ENCODE assay signal across 8 mouse cellular contexts in genomic region chr13:58387948-58388347, GRCm38 (mm10). TPM values are rescaled to one million over a fixed set of nuclear protein-coding genes. Genes with fewer than 3 reads are reported as not detected.
DNase-seq lines count a peak whose midpoint lies in the region; ATAC-seq and TF ChIP-seq lines count a peak whose summit lies in the region.

No protein-coding gene starts in this region.

- H3K36me3 ChIP-seq in limb, embryonic 11.5 days (ENCODE audit: control insufficient read depth, insufficient read depth, low read length), result peaks cover 6% of the 10 kb centered on the region
- peaks cover 32% of the 10 kb centered on the region for H3K36me3 ChIP-seq in myocyte (ENCODE audit: control insufficient read depth, insufficient read depth)
- H3K36me3 ChIP-seq in splenic B cell, adult 2 months (ENCODE audit: control insufficient read depth, insufficient read depth, low read length, poor library complexity, severe bottlenecking), result peaks cover 10% of the 10 kb centered on the region; the same call in 1 of the 2 replicates

- 13% methylated on average over 7 of the region's 7 CpGs for WGBS in limb, embryonic 11.5 days

- no peaks in the 10 kb centered on the region for H3K4me1 ChIP-seq in limb, embryonic 11.5 days (ENCODE audit: control insufficient read depth, insufficient read depth, low read length)

- H3ac ChIP-seq in myocyte (ENCODE audit: control insufficient read depth, insufficient read length), result no peak overlapping the region

- H3K4me2 ChIP-seq in limb, embryonic 11.5 days (ENCODE audit: low read depth, severe bottlenecking), result no peak overlapping the region
- H3K4me2 ChIP-seq in myocyte (ENCODE audit: low read depth), result no peak overlapping the region

- H3K4me3 ChIP-seq in limb, embryonic 11.5 days (ENCODE audit: low read depth, low read length), result no peak overlapping the region
- no peak overlapping the region for H3K4me3 ChIP-seq in myocyte

- ATAC-seq in limb, embryonic 11.5 days (ENCODE audit: insufficient number of reproducible peaks, low FRiP score, low TSS enrichment, low read depth), result no peak

- H3K9me3 ChIP-seq in limb, embryonic 11.5 days (ENCODE audit: control insufficient read depth, low read length), result no peaks in the 10 kb centered on the region

- no peak for TF ChIP-seq POLR2A in myocyte (IDR thresholded peaks at IDR 0.05; ENCODE audit: insufficient read length, low read depth)

- H3K27me3 ChIP-seq in limb, embryonic 11.5 days (ENCODE audit: control insufficient read depth, insufficient read depth, low read length), result no peaks in the 10 kb centered on the region
- H3K27me3 ChIP-seq in myocyte (ENCODE audit: control insufficient read depth, insufficient read depth, insufficient read length), result no peaks in the 10 kb centered on the region
- no peaks in the 10 kb centered on the region for H3K27me3 ChIP-seq in splenic B cell, adult 2 months (ENCODE audit: control insufficient read depth, insufficient read depth, low read length, poor library complexity, severe bottlenecking)

- H3K27ac ChIP-seq in limb, embryonic 11.5 days (replicated peaks; ENCODE audit: low read depth, low read length), result no peak overlapping the region

- peak; percentile 80 for DNase-seq in 416B (ENCODE audit: low read depth)
- DNase-seq in adipocyte (ENCODE audit: low spot score), result peak; percentile 78
- DNase-seq in embryo, embryonic 10 days (ENCODE audit: low spot score), result peak; percentile 86
- DNase-seq in gastrocnemius, postnatal 14 days, result peak; percentile 69
- DNase-seq in kidney, adult 8-10 months, result peak; percentile 57 to 82
- peak; percentile 84 for DNase-seq in limb, embryonic 11.5 days (ENCODE audit: low spot score)
- peak; percentile 87 for DNase-seq in splenic B cell, adult 2 months (ENCODE audit: low read depth, low spot score)

- H3K79me2 ChIP-seq in myocyte (ENCODE audit: control insufficient read depth, insufficient read depth), result no peaks in the 10 kb centered on the region

- H3K9ac ChIP-seq in limb, embryonic 11.5 days (ENCODE audit: low read length), result no peak overlapping the region

- intact Hi-C loops in gastrocnemius, postnatal 14 days (cut with DNase I; ENCODE audit: low total_unique reads), result loop anchor here (5.0 to 10.0 kb wide), 2 partner anchors 101 to 233 kb away; partner anchors contain the start of gene Idnk

TF ChIP-seq in myocyte, 11 proteins besides CTCF, POLR2A, EP300 and RAD21:
- TF ChIP-seq CEBPB (IDR thresholded peaks at IDR 0.05; ENCODE audit: insufficient read depth, poor library complexity, severe bottlenecking) (no peak), POLR2AphosphoS2 (IDR thresholded peaks at IDR 0.05; ENCODE audit: insufficient read length, low read depth) (peak; percentile 67)

RNA-seq across cellular contexts. Expression of gene 2210016F16Rik, which starts 2.9 kb away (rescaled TPM):
- 10 to 100 TPM; 10.1 to 10.5 TPM for total RNA-seq in gastrocnemius, postnatal 14 days (2021)
- 21.0 and 22.5 TPM in 2 replicates for polyA plus RNA-seq in limb, embryonic 11.5 days (2014; fragmentation: Nextera tagmentation; extraction: Ambion mirVana)
- polyA plus RNA-seq in myocyte (2012; fragmentation: generic; extraction: Trizol), result 3.7 TPM

RNA-seq across cellular contexts. Expression of gene Rmi1, which starts 14.1 kb away (rescaled TPM):
- total RNA-seq in gastrocnemius, postnatal 14 days (2021), result 1 to 10 TPM; 5.1 to 5.4 TPM
- 33.2 and 35.7 TPM in 2 replicates for polyA plus RNA-seq in limb, embryonic 11.5 days (2014; fragmentation: Nextera tagmentation; extraction: Ambion mirVana)
- 5.2 TPM for polyA plus RNA-seq in myocyte (2012; fragmentation: generic; extraction: Trizol)

RNA-seq across cellular contexts. Expression of gene Hnrnpk, which starts 15.2 kb away (rescaled TPM):
- total RNA-seq in gastrocnemius, postnatal 14 days (2021), result 100 to 1,000 TPM; 334 to 386 TPM
- 2,216 and 2,331 TPM in 2 replicates for polyA plus RNA-seq in limb, embryonic 11.5 days (2014; fragmentation: Nextera tagmentation; extraction: Ambion mirVana)
- polyA plus RNA-seq in myocyte (2012; fragmentation: generic; extraction: Trizol), result 289 TPM

RNA-seq across cellular contexts. Expression of gene Kif27, which starts 29.0 kb away (rescaled TPM):
- total RNA-seq in gastrocnemius, postnatal 14 days (2021), result under 1 TPM; 0.07 to 0.33 TPM
- polyA plus RNA-seq in limb, embryonic 11.5 days (2014; fragmentation: Nextera tagmentation; extraction: Ambion mirVana), result 1.0 and 1.1 TPM in 2 replicates
- 0.08 TPM for polyA plus RNA-seq in myocyte (2012; fragmentation: generic; extraction: Trizol)
